Mouse (Mus musculus) T-cell, adult 66 days (primary cell): ENCODE measurements around the gene Prss30. TPM values are rescaled to one million over a fixed set of nuclear protein-coding genes. Genes with fewer than 3 reads are reported as not detected.

Source experiments
- total RNA-seq, 2 experiments: library from RNA; stranded (reverse); gene quantifications; 3 replicates in 1 of 2; 4 replicates in 1 of 2; pipeline ENCODE4 v1.2.4; 2023

Prss30 gene
- 1 to 10 TPM; 1.4 to 1.7 TPM for total RNA-seq

DNA sequence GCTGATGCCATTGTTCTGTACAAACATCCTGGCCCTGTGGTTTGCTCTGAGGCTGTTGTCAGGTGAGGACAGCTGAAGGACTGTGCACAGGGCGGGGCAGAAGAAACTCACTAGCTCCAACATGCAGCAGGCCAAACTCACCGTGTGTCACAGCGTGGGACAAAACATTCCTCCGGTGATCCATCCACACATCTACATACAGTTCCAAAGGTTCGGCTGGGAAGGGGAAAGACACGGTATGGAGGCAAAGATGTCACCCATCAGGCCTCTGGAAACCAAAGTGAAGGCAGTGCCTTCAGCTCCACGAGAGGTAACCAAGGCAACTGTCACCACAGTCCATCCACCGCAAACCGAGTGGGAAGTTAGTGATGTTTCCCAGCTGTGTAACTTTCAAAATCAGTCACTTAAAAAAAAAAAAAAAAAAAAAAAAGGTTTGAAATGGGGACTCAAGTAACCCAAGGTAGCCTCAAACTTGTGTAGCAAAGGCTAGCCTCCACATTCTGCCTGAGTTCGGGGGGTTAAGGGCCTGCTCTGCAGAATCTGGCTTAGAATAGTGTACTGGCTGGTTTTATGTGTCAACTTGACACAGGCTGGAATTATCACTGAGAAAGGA lies at the start of gene Prss30:
TSS of gene Prss30 (minus strand) at position 270 of the 613 bp plus-strand sequence.

DNA sequence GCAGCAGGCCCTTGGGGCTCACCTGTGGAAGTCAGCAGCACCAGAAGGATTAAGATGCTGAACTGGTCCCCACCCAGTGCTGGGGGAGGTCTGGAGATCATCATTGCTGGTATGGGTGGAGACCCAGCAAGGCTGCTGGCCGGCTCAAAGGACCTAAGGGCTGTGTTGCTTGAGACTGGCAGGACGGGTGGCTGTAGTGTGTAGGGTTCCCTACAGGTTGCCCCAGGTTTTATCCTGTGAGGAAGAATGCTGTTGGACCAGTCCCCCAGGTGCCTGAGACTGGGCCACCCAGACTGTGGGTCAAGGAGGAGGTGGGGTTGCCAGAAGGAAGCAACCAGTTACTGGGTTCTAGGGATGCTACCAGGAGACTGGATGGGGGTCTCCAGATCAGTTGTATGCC lies 17.5 kb upstream of the Prss30 start, which contains the start of gene Prss22:
TSS of gene Prss22 (minus strand) at position 200 of the 400 bp plus-strand sequence.

DNA sequence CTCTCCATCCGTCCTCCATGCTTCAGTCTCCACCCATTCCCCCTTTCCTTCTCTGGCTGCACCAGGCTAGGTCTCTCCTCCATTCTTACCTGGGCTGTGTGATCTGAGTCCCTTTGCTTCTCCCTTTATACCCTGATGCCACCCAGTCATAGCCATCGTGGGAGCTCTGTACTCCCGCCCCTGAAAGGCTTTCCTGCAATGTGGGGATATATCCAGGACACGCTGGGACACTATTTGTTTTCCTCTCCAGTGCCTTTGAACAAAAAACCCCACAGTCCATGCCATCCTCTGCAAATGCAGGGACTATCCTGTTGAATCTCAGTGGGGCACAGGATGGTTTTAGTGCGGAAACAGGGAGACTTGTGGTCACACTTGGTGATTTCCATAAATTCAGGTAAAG lies 25.2 kb downstream of the Prss30 start, which contains the start of gene Sbpl:
TSS of gene Sbpl (minus strand) at position 101 of the 400 bp plus-strand sequence.

DNA sequence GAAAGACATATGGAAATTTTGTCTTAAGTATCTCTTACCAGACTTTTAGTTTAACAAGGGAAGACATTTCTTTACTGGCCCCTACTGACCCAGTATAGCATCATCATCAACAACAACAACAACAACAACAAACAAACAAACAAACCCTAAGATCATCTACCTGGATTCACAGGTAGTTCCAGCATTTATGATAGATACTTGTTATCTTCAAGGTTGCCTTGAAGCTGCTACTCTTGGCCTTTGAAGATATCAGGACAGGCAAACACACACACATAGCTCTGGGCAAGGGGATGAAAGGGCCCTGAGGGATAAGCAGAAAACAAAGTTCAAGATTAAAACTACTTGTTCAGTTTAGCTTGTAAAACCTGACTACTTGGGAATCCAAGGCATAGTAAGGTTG lies 39.0 kb downstream of the Prss30 start, which contains the start of gene Sbp:
TSS of gene Sbp (plus strand) at position 301 of the 400 bp plus-strand sequence.

Other genes with a start within 250 kb of the Prss30 start
- 1 to 10 TPM; 2.5 to 6.1 TPM for gene Paqr4, start 239.7 kb downstream of the Prss30 start, total RNA-seq
- 1 to 10 TPM; 2.6 to 2.9 TPM for gene Kremen2, start 234.7 kb downstream of the Prss30 start, total RNA-seq
- gene Flywch1, start 209.0 kb downstream of the Prss30 start, total RNA-seq: 10 to 100 TPM; 29.1 to 32.6 TPM
- gene Flywch2, start 194.5 kb downstream of the Prss30 start, total RNA-seq: under 1 TPM in 1 of 2 experiments, not detected in 1; 0.89 TPM
- gene Srrm2, start 190.0 kb downstream of the Prss30 start, total RNA-seq: 1,000 to 10,000 TPM; 1,478 to 1,622 TPM
- 100 to 1,000 TPM; 205 to 212 TPM for gene Elob, start 151.4 kb downstream of the Prss30 start, total RNA-seq
- not detected for gene Prss33, start 144.5 kb downstream of the Prss30 start, total RNA-seq
- gene Prss32, start 136.7 kb downstream of the Prss30 start, total RNA-seq: not detected
- gene Prss41, start 136.4 kb downstream of the Prss30 start, total RNA-seq: 1 to 10 TPM; 1.0 to 1.2 TPM
- not detected for gene Prss21, start 112.5 kb downstream of the Prss30 start, total RNA-seq
- gene Dcpp1, start 99.7 kb downstream of the Prss30 start, total RNA-seq: not detected
- gene Dcpp2, start 99.7 kb downstream of the Prss30 start, total RNA-seq: not detected
- gene Dcpp3, start 63.1 kb downstream of the Prss30 start, total RNA-seq: not detected
- not detected for gene Sbp, start 38.9 kb downstream of the Prss30 start, total RNA-seq
- not detected for gene Sbpl, start 25.3 kb downstream of the Prss30 start, total RNA-seq
- gene Prss22, start 17.5 kb upstream of the Prss30 start, total RNA-seq: not detected
- gene Prss27, start 57.6 kb upstream of the Prss30 start, total RNA-seq: not detected
- gene Kctd5, start 92.9 kb upstream of the Prss30 start, total RNA-seq: 10 to 100 TPM; 33.8 to 39.2 TPM
- gene Pdpk1, start 170.4 kb upstream of the Prss30 start, total RNA-seq: 100 to 1,000 TPM in 1 of 2 experiments, 10 to 100 TPM in 1; 95.5 to 101 TPM
- gene Amdhd2, start 183.2 kb upstream of the Prss30 start, total RNA-seq: 10 to 100 TPM; 27.0 to 27.6 TPM
- gene Atp6v0c, start 189.1 kb upstream of the Prss30 start, total RNA-seq: 100 to 1,000 TPM; 144 to 153 TPM
- 1 to 10 TPM; 1.2 to 1.6 TPM for gene Tbc1d24, start 225.0 kb upstream of the Prss30 start, total RNA-seq
- gene Ntn3, start 229.0 kb upstream of the Prss30 start, total RNA-seq: under 1 TPM; 0.17 to 0.30 TPM
- gene Tedc2, start 240.3 kb upstream of the Prss30 start, total RNA-seq: 1 to 10 TPM; 7.3 to 8.3 TPM